Mouse (Mus musculus): Measurements from ENCODE around the gene Tlr3. TPM values are rescaled to one million over a fixed set of nuclear protein-coding genes. Genes with fewer than 3 reads are reported as not detected.

Tlr3 gene
- polyA plus RNA-seq, 1 experiment from 2014 or later: 1.6 TPM

DNA sequence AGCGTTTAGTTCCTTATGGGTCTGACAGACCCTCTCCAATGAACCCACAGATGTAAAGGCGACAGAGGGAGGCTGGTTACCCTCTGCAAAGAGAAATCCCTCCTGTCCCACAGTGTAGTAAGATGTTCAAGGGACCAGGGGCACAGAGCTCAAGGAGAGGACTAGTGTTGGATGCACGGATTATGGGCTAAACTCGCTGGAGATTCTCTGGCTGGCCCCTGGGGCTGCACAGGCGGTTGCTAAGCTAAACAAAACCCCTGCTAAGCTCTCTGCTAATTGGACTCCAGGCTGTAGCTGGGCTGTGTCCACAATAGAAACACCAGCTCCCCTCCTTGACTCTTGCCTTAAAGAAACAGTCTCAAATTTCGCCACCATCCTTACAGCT lies 28.9 kb downstream of the Tlr3 start, which contains the start of gene Fam149a:
Gene Fam149a, minus strand, starts transcription at position 329 of the 385 bp plus-strand sequence.
- H3K9ac ChIP-seq: peak within 1 kb of the TSS; percentile 66
- WGBS: 4% methylated on average over 6 of the region's 6 CpGs
- H3K27ac ChIP-seq: no peak within 1 kb of the TSS

DNA sequence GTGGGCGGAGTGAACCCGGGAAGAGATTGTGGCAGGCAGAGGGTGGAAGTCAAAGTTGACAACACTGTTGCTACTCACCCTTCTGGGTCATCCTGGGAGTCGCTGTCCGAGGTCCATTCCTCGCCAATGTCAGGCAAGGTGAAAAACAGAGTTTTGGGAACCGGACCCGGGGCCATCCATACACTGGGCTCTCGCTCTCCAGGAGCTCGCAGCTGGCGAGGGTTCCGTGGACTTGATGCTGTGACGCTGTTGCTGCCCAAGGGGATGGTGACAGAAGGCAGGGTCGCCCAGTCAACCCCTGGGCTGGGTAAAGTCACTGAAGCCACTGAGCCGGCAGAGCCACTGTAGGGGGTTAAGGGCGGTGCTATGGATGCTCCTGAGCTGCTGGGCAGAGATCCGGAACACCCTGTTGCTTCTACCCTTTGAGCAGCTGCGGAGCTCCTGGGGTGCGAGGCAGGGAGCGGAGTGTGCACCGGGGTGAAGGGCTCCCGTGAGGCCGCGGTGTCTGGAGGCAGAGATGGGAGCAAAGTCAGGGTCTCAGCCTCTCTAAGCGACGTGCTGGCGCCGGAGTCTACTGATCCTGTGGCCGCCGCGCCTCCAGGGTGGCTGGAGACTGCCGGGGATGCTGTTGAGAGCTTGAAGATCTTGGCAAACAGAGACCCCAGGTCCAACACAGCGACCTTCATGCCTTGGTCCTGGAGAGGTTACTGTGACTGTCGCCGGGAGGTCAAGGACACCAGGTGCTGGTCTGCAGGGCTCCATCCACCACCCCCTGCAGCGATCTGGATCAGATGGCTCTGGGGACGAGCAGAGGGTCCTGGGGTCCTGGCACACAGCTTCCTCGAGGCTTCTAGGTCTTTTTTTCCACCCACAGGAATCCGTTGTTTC lies 29.6 kb downstream of the Tlr3 start:
- H3K27me3 ChIP-seq: peaks cover 26% of the 10 kb centered on the region
- peak overlapping the region; percentile 66 for H3K9ac ChIP-seq
- H3K36me3 ChIP-seq: no peaks in the 10 kb centered on the region
- 3% methylated on average over 38 of the region's 38 CpGs for WGBS
- no peak overlapping the region for H3K27ac ChIP-seq
- peak overlapping the region; percentile 43 for H3K4me3 ChIP-seq
- H3K9me3 ChIP-seq: no peaks in the 10 kb centered on the region
- peaks cover 13% of the 10 kb centered on the region for H3K4me1 ChIP-seq
- H3K4me2 ChIP-seq: peak overlapping the region; percentile 78
- ATAC-seq (ENCODE audit: insufficient number of reproducible peaks, insufficient read depth, low FRiP score, low TSS enrichment, low read depth): peak; percentile 37; the same call in 1 of the 2 replicates

More for the DNA sequence above, 28.9 kb downstream of the Tlr3 start, which contains the start of gene Fam149a:
- Histone ChIP-seq H3K36me3 (no peaks in the 10 kb centered on the region), H3K4me2 (peak within 1 kb of the TSS; percentile 78), H3K4me1 (peaks cover 13% of the 10 kb centered on the region), H3K27me3 (peaks cover 26% of the 10 kb centered on the region), H3K4me3 (peak within 1 kb of the TSS; percentile 43), H3K9me3 (no peaks in the 10 kb centered on the region)
- no peak; the same call in 1 of the 2 replicates for ATAC-seq (ENCODE audit: insufficient number of reproducible peaks, insufficient read depth, low FRiP score, low TSS enrichment, low read depth)

DNA sequence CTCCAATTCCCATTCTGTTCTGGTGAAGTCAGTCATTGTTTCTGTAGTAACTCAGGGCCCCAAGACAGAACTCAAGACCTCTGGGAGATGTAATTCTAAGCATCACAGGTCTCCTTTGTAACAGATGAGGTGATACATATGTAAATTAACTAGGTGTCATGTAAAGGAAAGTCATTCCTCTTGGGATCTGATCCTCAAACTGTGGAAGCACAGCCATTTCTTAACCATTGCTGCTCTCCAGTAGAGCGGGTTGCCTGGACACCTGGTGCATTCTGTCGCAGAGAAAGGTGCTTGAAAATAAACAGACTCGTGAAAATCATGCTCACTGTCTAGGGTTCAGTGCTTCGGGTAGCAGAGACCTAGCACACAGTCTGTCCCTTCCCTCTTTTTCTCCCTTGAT lies 30.3 kb downstream of the Tlr3 start:
- no peak for ATAC-seq (ENCODE audit: insufficient number of reproducible peaks, insufficient read depth, low FRiP score, low TSS enrichment, low read depth)
- Histone ChIP-seq H3K4me1 (peaks cover 13% of the 10 kb centered on the region), H3K9me3 (no peaks in the 10 kb centered on the region), H3K27ac (no peak overlapping the region), H3K27me3 (peaks cover 26% of the 10 kb centered on the region), H3K4me3 (peak overlapping the region; percentile 43; the same call in 1 of the 2 replicates), H3K9ac (no peak overlapping the region), H3K4me2 (peak overlapping the region; percentile 78), H3K36me3 (no peaks in the 10 kb centered on the region)
- 18% methylated on average over 4 of the region's 4 CpGs for WGBS

DNA sequence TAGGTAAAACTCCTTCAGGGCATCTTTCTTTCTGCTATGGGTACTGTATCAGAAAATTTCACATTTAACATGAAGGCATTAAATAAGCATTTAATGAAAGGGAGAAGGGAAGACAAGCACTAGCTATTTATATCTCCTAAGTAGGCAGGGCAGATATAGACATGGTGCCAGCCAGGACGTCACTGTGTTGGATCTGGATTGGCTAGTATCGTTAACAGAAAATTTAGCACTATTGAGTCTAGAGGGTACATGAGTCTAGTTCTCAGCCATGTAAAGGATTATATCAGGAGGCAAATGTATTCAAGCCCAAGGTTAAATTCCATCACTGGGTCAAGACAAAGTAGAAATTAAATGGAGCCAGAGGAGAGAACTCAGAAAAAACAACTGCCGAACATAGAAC lies 36.8 kb downstream of the Tlr3 start:
- 74% methylated on average over 3 of the region's 3 CpGs for WGBS
- Histone ChIP-seq H3K4me1 (no peaks in the 10 kb centered on the region), H3K9me3 (no peaks in the 10 kb centered on the region), H3K27me3 (no peaks in the 10 kb centered on the region), H3K4me3 (no peak overlapping the region), H3K36me3 (no peaks in the 10 kb centered on the region), H3K9ac (no peak overlapping the region), H3K27ac (no peak overlapping the region), H3K4me2 (no peak overlapping the region)
- ATAC-seq (ENCODE audit: insufficient number of reproducible peaks, insufficient read depth, low FRiP score, low TSS enrichment, low read depth): no peak

DNA sequence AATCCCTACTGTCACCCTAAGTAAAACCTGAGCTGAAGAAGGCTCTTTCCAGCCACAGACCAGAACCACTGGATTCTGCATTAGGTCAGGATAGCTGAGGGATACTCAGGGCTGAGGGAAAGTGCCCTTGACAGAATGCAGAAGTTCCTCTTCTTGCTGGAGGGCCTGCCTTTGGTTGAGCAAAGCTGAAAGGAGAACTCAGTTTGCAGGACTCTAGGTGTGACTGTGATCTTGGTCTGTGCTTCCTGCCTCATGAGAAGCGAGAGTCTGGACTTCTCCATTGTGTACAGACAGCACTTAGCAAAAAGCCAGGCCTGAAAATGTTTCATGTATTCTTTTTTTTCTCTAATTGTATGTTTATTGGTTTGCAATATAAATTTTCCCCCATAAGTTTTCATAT lies 43.7 kb downstream of the Tlr3 start:
- no peaks in the 10 kb centered on the region for H3K9me3 ChIP-seq
- H3K4me3 ChIP-seq: no peak overlapping the region
- H3K36me3 ChIP-seq: no peaks in the 10 kb centered on the region
- WGBS: 85% methylated on average over 1 of the region's 1 CpGs
- no peaks in the 10 kb centered on the region for H3K4me1 ChIP-seq
- no peak overlapping the region for H3K9ac ChIP-seq
- H3K4me2 ChIP-seq: no peak overlapping the region
- H3K27ac ChIP-seq: no peak overlapping the region
- ATAC-seq (ENCODE audit: insufficient number of reproducible peaks, insufficient read depth, low FRiP score, low TSS enrichment, low read depth): no peak
- no peaks in the 10 kb centered on the region for H3K27me3 ChIP-seq

DNA sequence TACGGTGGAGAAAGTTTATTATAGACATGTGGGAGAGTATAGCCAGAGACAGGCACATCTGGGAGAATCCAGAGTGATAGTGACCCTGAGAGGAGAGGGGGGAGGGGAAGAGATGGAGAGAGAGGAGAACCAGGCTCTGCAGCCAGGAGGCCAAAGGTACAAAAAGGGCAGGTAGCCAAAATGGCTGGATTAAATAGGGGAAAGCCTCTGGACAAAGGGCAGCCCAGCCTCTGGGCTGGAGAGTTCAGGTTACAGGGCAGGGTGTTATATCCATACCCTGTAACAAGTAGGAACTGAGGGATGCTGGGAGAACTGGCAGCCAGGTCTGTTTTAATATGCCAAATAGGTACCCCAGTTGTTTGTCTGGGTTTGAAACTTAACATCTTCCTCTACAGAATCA lies 47.7 kb downstream of the Tlr3 start:
- Histone ChIP-seq H3K9ac (no peak overlapping the region), H3K36me3 (no peaks in the 10 kb centered on the region), H3K4me3 (no peak overlapping the region), H3K4me1 (no peaks in the 10 kb centered on the region; the same call in 1 of the 2 replicates), H3K9me3 (no peaks in the 10 kb centered on the region), H3K4me2 (no peak overlapping the region), H3K27me3 (no peaks in the 10 kb centered on the region), H3K27ac (no peak overlapping the region)
- WGBS: 43% methylated on average over 1 of the region's 1 CpGs
- no peak for ATAC-seq (ENCODE audit: insufficient number of reproducible peaks, insufficient read depth, low FRiP score, low TSS enrichment, low read depth)

DNA sequence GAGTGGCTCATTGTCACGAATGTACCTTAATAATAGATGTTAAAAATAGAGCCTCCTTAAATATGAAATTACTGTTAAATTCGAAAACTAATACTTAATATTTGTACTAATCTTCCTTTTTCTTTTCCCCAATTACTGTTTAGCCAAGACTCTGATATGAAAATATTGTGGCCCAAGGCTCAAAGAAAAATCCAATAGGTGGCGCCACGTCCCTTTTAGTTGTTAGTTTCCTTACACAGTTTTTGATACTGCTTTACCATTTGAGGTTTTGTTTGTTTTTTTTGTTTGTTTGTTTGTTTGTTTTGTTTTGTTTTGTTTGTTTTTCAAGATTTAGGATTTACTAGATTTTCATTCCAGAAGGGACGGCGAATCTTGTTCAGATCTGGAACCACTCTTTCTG lies 48.6 kb downstream of the Tlr3 start:
- peaks cover 6% of the 10 kb centered on the region for H3K4me1 ChIP-seq
- H3K4me3 ChIP-seq: no peak overlapping the region
- no peaks in the 10 kb centered on the region for H3K36me3 ChIP-seq
- H3K4me2 ChIP-seq: no peak overlapping the region
- H3K9me3 ChIP-seq: no peaks in the 10 kb centered on the region
- H3K27ac ChIP-seq: no peak overlapping the region
- H3K27me3 ChIP-seq: no peaks in the 10 kb centered on the region
- 59% methylated on average over 6 of the region's 6 CpGs for WGBS
- no peak for ATAC-seq (ENCODE audit: insufficient number of reproducible peaks, insufficient read depth, low FRiP score, low TSS enrichment, low read depth)
- H3K9ac ChIP-seq: no peak overlapping the region

DNA sequence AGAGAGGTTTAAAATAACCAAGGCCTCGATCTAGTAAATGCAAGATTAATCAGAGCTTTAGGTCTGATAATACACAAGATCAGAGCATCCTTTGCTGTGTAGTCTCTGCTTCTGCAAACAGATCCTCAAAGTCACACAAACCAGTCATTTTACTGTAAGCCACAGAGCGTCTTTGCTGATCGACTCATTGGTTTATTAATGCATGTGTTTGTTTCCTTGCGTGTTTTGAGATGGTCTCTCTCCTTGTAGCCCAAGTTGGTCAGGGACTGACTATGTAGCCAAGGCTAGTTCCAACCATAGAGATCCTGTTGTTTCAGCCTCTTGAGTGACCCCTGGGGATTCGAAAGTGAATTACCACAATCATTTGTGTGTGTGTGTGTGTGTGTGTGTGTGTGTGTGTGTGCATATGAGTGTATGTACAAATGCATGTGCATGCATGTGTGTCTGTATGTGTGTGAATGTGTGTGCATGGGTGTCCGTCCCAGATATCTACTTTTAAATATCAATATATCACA lies 51.7 kb downstream of the Tlr3 start:
- peaks cover 6% of the 10 kb centered on the region for H3K4me1 ChIP-seq
- H3K4me2 ChIP-seq: peak overlapping the region; percentile 86
- H3K9me3 ChIP-seq: no peaks in the 10 kb centered on the region
- ATAC-seq (ENCODE audit: insufficient number of reproducible peaks, insufficient read depth, low FRiP score, low TSS enrichment, low read depth): no peak
- peak overlapping the region; percentile 79; the same call in 1 of the 2 replicates for H3K9ac ChIP-seq
- no peaks in the 10 kb centered on the region for H3K27me3 ChIP-seq
- no peak overlapping the region for H3K27ac ChIP-seq
- peak overlapping the region; percentile 62 for H3K4me3 ChIP-seq
- WGBS: 74% methylated on average over 6 of the region's 6 CpGs
- no peaks in the 10 kb centered on the region for H3K36me3 ChIP-seq

DNA sequence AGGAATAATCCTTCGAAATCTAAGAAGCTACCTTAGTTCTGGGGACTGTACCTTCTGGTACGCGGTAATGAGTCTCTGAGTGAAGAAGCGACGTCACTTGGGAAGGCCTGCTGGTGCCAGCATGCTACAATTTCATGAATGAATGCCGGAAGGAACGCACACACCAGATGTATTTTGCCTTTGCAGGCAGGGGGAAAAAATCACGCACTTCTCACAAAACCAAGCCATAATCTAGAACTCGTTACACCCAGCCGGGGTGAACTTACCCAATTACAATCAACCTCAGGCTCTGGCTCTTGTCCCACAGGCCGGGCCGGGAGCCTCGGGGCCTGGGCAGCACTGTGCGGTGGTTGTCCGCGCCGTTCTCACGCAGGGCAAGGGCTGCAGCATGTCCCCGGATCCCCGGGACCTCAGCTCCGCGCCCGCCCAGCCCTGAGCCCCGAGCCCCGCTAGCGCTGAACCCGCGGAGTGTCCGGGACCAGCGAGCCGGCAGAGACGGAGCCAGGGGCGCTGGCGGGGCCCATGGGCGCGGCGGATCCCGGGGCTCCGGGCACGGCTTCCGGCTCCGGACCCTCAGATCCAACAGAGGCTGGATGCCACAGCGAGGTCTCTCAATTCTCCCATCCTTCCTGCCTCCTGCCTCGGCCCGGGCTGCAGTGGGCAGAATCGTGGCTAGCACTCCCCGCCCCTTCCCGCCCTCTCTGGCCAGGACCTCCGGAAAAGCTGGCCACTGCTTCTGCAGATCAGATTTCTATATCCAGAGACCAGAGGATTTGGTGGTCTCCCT lies 52.6 kb downstream of the Tlr3 start:
- WGBS: 2% methylated on average over 49 of the region's 49 CpGs
- H3K27ac ChIP-seq: peak overlapping the region; percentile 57

DNA sequence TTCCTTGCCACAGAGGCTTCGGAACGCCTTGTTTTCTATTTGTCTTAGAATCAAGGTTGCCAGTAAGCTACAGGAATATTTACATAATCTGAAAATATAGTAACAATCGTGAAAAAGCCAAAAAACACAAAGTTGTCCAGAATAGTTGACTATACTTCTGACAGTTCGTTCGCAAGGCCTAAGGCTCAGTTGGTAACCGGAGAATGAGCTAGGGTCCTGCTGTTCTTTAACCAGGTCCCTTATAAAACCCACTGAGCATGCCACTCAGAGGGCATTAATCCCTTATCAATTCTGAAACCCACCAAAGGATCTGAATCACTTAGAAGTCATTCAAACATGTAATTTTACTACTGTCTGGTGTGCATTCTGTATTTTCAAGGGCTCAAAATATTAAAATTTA lies 55.1 kb downstream of the Tlr3 start:
- no peak for ATAC-seq (ENCODE audit: insufficient number of reproducible peaks, insufficient read depth, low FRiP score, low TSS enrichment, low read depth)
- Histone ChIP-seq H3K4me1 (peaks cover 6% of the 10 kb centered on the region), H3K36me3 (peaks cover 3% of the 10 kb centered on the region; the same call in 1 of the 2 replicates), H3K4me3 (no peak overlapping the region), H3K27me3 (no peaks in the 10 kb centered on the region), H3K9ac (no peak overlapping the region), H3K9me3 (no peaks in the 10 kb centered on the region), H3K27ac (no peak overlapping the region), H3K4me2 (no peak overlapping the region)
- WGBS: 83% methylated on average over 6 of the region's 6 CpGs

More for the DNA sequence above, 52.6 kb downstream of the Tlr3 start:
- peak; percentile 68; the same call in 1 of the 2 replicates for ATAC-seq (ENCODE audit: insufficient number of reproducible peaks, insufficient read depth, low FRiP score, low TSS enrichment, low read depth)
- no peaks in the 10 kb centered on the region for H3K9me3 ChIP-seq
- H3K4me2 ChIP-seq: peak overlapping the region; percentile 86
- H3K9ac ChIP-seq: peak overlapping the region; percentile 79
- H3K4me1 ChIP-seq: peaks cover 6% of the 10 kb centered on the region
- peak overlapping the region; percentile 62 for H3K4me3 ChIP-seq
- no peaks in the 10 kb centered on the region for H3K27me3 ChIP-seq
- no peaks in the 10 kb centered on the region for H3K36me3 ChIP-seq
